Mouse (Mus musculus) cerebellum, adult 2 months (tissue): ENCODE results near the gene Gm20767. TPM values are rescaled to one million over a fixed set of nuclear protein-coding genes. Genes with fewer than 3 reads are reported as not detected.
"Not testable (repeated sequence)": the region's sequence is repeated elsewhere in the genome, so short reads cannot be mapped to it uniquely, and the experiment has no call there.

ENCODE experiments used
- DNase-seq, 2 experiments: peaks; one replicate each; pipeline ENCODE4 v3.0.0; 2021
- H3K27ac ChIP-seq: fragments of 200-500 bp; 2 replicates; pipeline ENCODE4 v1.5.1; 2012; ENCODE audit warnings: low read length, control low read depth, inconsistent platforms; ENCODE audit not compliant: insufficient read depth
- H3K27me3 ChIP-seq: fragments of 200-500 bp; 2 replicates; pipeline ENCODE4 v1.6.1; 2012; ENCODE audit warnings: inconsistent platforms, mild to moderate bottlenecking, low read length, moderate library complexity; ENCODE audit not compliant: control insufficient read depth, insufficient read depth
- H3K4me1 ChIP-seq: fragments of 200-500 bp; 2 replicates; pipeline ENCODE4 v1.6.1; 2011; ENCODE audit warnings: low read length; ENCODE audit not compliant: control insufficient read depth, insufficient read depth
- H3K4me3 ChIP-seq: fragments of 200-500 bp; replicated peaks from 2 replicates; pipeline ENCODE3; 2011; ENCODE audit warnings: mild to moderate bottlenecking, low read depth, low read length, control low read depth; ENCODE audit not compliant: insufficient read depth
- WGBS: fragments of 180-500 bp; shearing (Covaris S2); methylation state at CpG from one replicate; pipeline ENCODE4 v1.1.7; 2018; 5-methylcytosine and 5-hydroxymethylcytosine counted together
- polyA plus RNA-seq: library from polyadenylated mRNA; depleted of rRNA; stranded (reverse); fragments of >200 nt; gene quantifications from 2 replicates; pipeline ENCODE4 v1.2.3, GENCODE M21; 2012; rRNA removed

Gm20767 gene
- polyA plus RNA-seq, 1 experiment: not detected

- H3K27me3 ChIP-seq, H3K27ac ChIP-seq, H3K4me1 ChIP-seq, H3K4me3 ChIP-seq, DNase-seq: not testable (repeated sequence)
- WGBS: 75% methylated on average over 7 of the region's 8 CpGs
These were observed 56.3 kb downstream of the Gm20767 start for GRCm38 (mm10) chr13:120196189-120196821.

Other genes with a start within 250 kb of the Gm20767 start
- gene Tcstv1, start 245.5 kb upstream of the Gm20767 start, polyA plus RNA-seq: not detected in 2 replicates
- not detected in 2 replicates for gene Gm21761, start 211.0 kb upstream of the Gm20767 start, polyA plus RNA-seq
- gene B020031M17Rik, start 189.4 kb upstream of the Gm20767 start, polyA plus RNA-seq: not detected in 2 replicates
- gene Gm36079, start 113.2 kb upstream of the Gm20767 start, polyA plus RNA-seq: not detected in 2 replicates
- 0.06 TPM in 1 of 2 replicates, not detected in the other for gene Gm21188, start 88.1 kb upstream of the Gm20767 start, polyA plus RNA-seq
- not detected in 2 replicates for gene Gm21818, start 32.2 kb downstream of the Gm20767 start, polyA plus RNA-seq
- not detected in 2 replicates for gene Gm21762, start 75.7 kb downstream of the Gm20767 start, polyA plus RNA-seq
- gene Gm21731, start 98.9 kb downstream of the Gm20767 start, polyA plus RNA-seq: not detected in 2 replicates
- gene AF067061, start 122.9 kb downstream of the Gm20767 start, polyA plus RNA-seq: not detected in 2 replicates
- gene BC147527, start 160.1 kb downstream of the Gm20767 start, polyA plus RNA-seq: 0.13 TPM in 1 of 2 replicates, not detected in the other
- gene Tcstv3, start 176.6 kb downstream of the Gm20767 start, polyA plus RNA-seq: not detected in 2 replicates